Mouse (Mus musculus) neural tube, embryonic 11.5 days (tissue): ENCODE results near the gene Plin3. TPM values are rescaled to one million over a fixed set of nuclear protein-coding genes. Genes with fewer than 3 reads are reported as not detected.
A peak's percentile ranks its signal among the peaks of the same experiment; 100 is the strongest.

Experiments used
- ATAC-seq: fragments of 200-750 bp; cut with Nextera tagmentation; 2 replicates; pipeline ENCODE4 v1.8.0; 2017; ENCODE audit warnings: moderate number of reproducible peaks, mild to moderate bottlenecking, moderate TSS enrichment, moderate library complexity; ENCODE audit not compliant: insufficient read depth, low FRiP score, low TSS enrichment
- DNase-seq: peaks from one replicate; pipeline ENCODE4 v3.0.0-alpha.2; 2015; ENCODE audit warnings: low spot score
- H3K27ac ChIP-seq: fragments of 300-500 bp; sonication (generic); 2 replicates; pipeline ENCODE4 v1.5.1; 2014; ENCODE audit warnings: low read depth, mild to moderate bottlenecking, low read length
- H3K27me3 ChIP-seq: fragments of 300-500 bp; sonication (generic); 2 replicates; pipeline ENCODE4 v1.6.1; 2014; ENCODE audit warnings: mild to moderate bottlenecking, low read length, mixed read lengths; ENCODE audit not compliant: control insufficient read depth, insufficient read depth
- H3K36me3 ChIP-seq: fragments of 300-500 bp; sonication (generic); 2 replicates; pipeline ENCODE4 v1.6.1; 2014; ENCODE audit warnings: mild to moderate bottlenecking, low read length, moderate library complexity, mixed read lengths; ENCODE audit not compliant: control insufficient read depth, insufficient read depth
- H3K4me1 ChIP-seq: fragments of 300-500 bp; sonication (generic); 2 replicates; pipeline ENCODE4 v1.6.1; 2014; ENCODE audit warnings: low read length, mixed read lengths; ENCODE audit not compliant: control insufficient read depth, insufficient read depth
- H3K4me2 ChIP-seq: fragments of 300-500 bp; sonication (generic); 2 replicates; pipeline ENCODE4 v1.6.1; 2014; ENCODE audit warnings: low read depth, mild to moderate bottlenecking, moderate library complexity
- H3K4me3 ChIP-seq: fragments of 300-500 bp; sonication (generic); 2 replicates; pipeline ENCODE4 v1.5.1; 2014; ENCODE audit warnings: low read depth, low read length
- H3K9ac ChIP-seq: fragments of 300-500 bp; sonication (generic); 2 replicates; pipeline ENCODE4 v1.6.1; 2014; ENCODE audit warnings: mild to moderate bottlenecking, low read length
- H3K9me3 ChIP-seq: fragments of 300-500 bp; sonication (generic); 2 replicates; pipeline ENCODE4 v1.6.1; 2016; ENCODE audit warnings: low read length; ENCODE audit not compliant: control insufficient read depth
- WGBS: fragments of 180-500 bp; shearing (Covaris S2); extraction: QIAGEN DNeasy Blood & Tissue Kit; methylation state at CpG from one replicate; pipeline ENCODE4 v1.1.7; 2014; 5-methylcytosine and 5-hydroxymethylcytosine counted together
- polyA plus RNA-seq: library from polyadenylated mRNA; unstranded; fragments of >200 nt; fragmentation: Nextera tagmentation; extraction: Ambion mirVana; gene quantifications from 2 replicates; pipeline ENCODE4 v1.2.1, GENCODE M21; 2014

The Plin3 gene
- polyA plus RNA-seq, 1 experiment from 2014 or later = 37.8 TPM

DNA sequence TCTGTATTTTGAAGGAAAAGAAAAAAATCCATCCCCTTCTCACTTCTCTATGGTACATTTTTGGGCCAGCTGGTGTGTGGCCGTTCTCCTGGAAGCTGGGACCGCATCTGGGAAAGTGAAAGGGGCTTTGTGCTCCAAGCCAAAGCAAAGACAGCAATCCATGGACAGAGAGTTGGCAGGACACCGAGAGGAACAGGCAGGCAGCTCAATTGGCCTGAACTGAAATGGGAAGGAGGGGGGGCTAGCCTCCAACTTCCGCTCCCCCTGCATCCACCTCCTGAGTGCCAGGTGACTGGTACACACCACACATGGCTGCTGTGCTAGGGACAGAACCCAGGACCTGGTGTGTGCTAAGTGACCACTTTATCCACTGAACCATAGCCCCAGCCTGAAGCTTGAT lies 9.9 kb downstream of the Plin3 start:
- H3K9me3 ChIP-seq = no peaks in the 10 kb centered on the region
- ATAC-seq = no peak
- no peak overlapping the region for H3K9ac ChIP-seq
- no peak for DNase-seq
- no peaks in the 10 kb centered on the region for H3K27me3 ChIP-seq
- H3K4me2 ChIP-seq = no peak overlapping the region
- peaks cover 4% of the 10 kb centered on the region for H3K36me3 ChIP-seq
- no peak overlapping the region for H3K4me3 ChIP-seq
- 92% methylated on average over 4 of the region's 4 CpGs for WGBS
- H3K4me1 ChIP-seq = no peaks in the 10 kb centered on the region
- H3K27ac ChIP-seq = no peak overlapping the region

DNA sequence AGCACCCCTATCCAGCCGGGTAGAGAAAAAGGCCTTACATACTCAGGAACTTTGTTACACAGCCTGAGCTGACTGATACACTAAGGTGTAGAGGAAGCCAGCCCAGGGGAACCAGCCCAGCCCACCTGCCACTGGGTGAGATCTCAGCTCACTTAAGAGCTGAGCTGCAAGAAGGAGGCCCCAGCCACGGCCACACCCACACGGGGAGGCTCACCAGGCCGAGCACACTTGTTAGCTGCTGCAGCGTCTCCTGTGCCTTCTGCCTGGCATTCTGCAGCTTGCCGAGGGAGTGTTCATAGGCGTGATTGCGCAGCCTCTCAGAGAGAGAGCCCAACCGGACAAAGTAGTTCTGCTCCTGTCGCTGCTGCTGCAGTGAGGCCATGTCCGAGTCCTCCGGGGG lies 11.5 kb downstream of the Plin3 start:
- H3K36me3 ChIP-seq = peaks cover 4% of the 10 kb centered on the region
- no peaks in the 10 kb centered on the region for H3K9me3 ChIP-seq
- WGBS = 90% methylated on average over 12 of the region's 12 CpGs
- H3K4me3 ChIP-seq = no peak overlapping the region
- H3K27ac ChIP-seq = no peak overlapping the region
- no peak for DNase-seq
- H3K27me3 ChIP-seq = no peaks in the 10 kb centered on the region
- no peak overlapping the region for H3K4me2 ChIP-seq
- H3K9ac ChIP-seq = no peak overlapping the region
- ATAC-seq = no peak
- H3K4me1 ChIP-seq = 0 out of 2 replicates have a peak, but pooled peaks cover 3% of the 10 kb centered on the region

DNA sequence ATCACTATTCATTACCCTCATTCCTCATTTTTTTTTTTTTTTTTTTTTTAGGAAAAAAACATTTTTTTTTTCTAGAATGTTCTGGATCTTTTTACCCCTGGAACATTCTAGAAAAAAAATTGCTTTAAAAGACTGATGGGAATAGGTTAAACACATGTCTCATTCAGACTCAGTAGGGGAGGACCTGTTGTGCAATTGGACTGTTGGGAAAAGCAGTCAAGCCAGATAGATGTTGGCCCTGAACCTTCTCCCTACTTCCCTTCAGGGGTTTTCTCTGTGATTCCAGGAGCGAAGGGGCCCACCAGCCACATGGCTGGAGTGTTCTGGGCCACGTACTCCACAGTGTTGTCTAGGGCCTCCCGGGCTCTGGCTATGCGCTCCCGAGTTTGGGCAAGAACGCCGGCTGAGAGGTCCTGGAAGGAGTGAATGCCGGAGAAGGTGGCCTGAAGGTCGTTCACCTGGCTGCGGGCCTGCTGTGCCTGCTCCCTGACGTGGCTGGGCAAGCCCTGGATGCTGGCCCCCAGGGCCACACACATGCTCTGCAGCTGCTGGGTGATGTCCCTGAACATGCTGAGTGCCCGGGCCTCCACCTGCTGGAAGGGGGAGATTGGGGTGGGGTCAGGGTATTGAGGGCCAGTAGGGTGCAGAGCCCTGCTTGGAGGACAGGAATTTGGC lies 13.1 kb downstream of the Plin3 start:
- ATAC-seq = no peak
- no peak overlapping the region for H3K9ac ChIP-seq
- H3K4me1 ChIP-seq = 0 out of 2 replicates have a peak, but pooled peaks cover 3% of the 10 kb centered on the region
- H3K4me2 ChIP-seq = no peak overlapping the region
- 89% methylated on average over 12 of the region's 12 CpGs for WGBS
- no peaks in the 10 kb centered on the region for H3K27me3 ChIP-seq
- no peak for DNase-seq
- no peak overlapping the region for H3K4me3 ChIP-seq
- peaks cover 2% of the 10 kb centered on the region; the same call in 1 of the 2 replicates for H3K36me3 ChIP-seq
- no peaks in the 10 kb centered on the region for H3K9me3 ChIP-seq
- no peak overlapping the region for H3K27ac ChIP-seq

DNA sequence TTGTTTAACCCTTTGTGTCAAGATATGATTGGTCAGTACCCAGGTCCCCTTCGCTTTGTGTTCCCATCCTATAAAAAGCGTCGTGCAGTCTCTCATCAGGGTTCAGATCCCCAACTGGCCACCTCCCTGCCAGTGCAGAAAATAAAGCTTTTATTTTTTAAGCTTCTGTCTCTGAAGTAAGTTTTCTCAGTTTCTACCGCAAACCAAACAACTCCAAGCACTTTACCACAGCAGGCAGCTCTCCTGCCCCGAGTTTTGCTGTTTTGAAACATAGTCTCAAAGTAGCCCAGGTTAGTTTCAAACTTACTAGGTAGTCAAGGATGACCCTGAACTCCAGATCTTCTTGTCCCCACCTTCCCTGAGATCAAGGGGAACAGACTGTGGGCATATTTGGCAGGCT lies 14.3 kb downstream of the Plin3 start:
- 86% methylated on average over 5 of the region's 5 CpGs for WGBS

DNA sequence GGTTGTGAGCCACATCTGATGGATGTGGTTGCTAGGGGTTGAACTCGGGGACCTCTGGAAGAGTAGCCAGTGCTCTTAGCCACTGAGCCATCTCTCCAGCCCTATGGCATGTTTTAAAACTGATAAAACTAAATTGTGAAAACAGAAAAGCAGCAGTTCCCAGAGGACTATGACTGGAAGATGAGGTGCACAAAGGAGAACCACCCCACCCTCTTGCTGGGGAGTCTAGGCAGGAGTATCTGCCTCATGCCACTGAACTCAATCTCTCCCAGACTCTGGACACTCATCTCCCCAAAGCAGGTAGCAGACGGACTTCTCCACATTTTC lies 15.1 kb downstream of the Plin3 start:
- Histone ChIP-seq H3K4me3 (no peak overlapping the region), H3K27ac (0 out of 2 replicates have a peak overlapping the region, but pooled peaks have one; percentile 7), H3K9ac (no peak overlapping the region), H3K9me3 (no peaks in the 10 kb centered on the region), H3K4me1 (0 out of 2 replicates have a peak, but pooled peaks cover 3% of the 10 kb centered on the region), H3K27me3 (no peaks in the 10 kb centered on the region), H3K4me2 (peak overlapping the region; percentile 51; the same call in 1 of the 2 replicates), H3K36me3 (peaks cover 2% of the 10 kb centered on the region; the same call in 1 of the 2 replicates)
- DNase-seq (no peak), ATAC-seq (no peak)
- 54% methylated on average over 2 of the region's 2 CpGs for WGBS

More for the DNA sequence above, 14.3 kb downstream of the Plin3 start:
- Histone ChIP-seq H3K9me3 (no peaks in the 10 kb centered on the region), H3K4me2 (no peak overlapping the region), H3K27ac (no peak overlapping the region), H3K36me3 (peaks cover 2% of the 10 kb centered on the region; the same call in 1 of the 2 replicates), H3K4me3 (no peak overlapping the region), H3K27me3 (no peaks in the 10 kb centered on the region), H3K9ac (no peak overlapping the region), H3K4me1 (0 out of 2 replicates have a peak, but pooled peaks cover 3% of the 10 kb centered on the region)
- ATAC-seq (no peak), DNase-seq (no peak)

DNA sequence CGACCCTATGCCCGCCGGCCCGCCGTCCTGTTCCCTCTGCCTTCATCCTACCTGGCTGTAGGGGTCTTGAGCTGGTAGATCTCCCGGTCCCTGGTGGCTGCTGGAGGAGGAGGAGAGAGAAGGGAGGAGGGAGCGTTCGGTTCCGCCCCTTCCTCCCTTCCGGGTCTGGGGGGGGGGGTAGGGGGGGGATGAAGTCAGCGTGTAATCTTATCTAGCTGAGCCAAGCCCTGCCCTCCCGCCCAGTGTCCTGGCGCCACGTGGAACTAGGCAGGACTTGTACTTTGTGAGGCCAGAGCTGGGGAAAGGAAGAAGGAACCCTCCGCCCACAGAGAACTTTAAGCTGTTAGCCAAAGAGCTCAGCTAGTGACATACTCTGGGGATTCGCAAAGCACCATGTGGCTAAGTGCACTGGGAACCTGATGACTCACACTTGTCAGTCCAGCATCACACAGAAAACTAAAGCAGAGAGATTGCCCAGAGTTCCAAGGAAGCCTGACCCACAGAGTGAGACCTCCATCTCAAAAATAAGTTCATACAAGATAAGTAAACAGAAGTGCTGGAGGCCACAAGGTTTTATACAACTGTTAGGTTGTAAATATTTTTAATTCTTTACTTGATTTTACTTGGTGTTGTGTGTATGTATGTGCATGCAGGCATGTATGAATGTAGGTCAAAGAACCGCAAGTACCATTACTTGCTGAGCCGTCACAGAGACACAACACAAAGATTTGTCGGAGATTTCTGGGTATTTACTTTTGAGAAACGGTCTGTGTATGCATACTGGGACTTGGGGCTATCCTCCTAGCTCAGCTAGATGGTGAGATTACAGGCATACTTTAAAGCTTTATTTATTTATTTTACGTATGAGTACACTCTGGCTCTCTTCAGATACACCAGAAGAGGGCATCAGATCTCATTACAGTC lies 15.8 kb downstream of the Plin3 start, which contains the start of gene Ticam1:
Gene Ticam1, minus strand, starts transcription at position 144 of the 924 bp plus-strand sequence.
- Histone ChIP-seq H3K9ac (peak within 1 kb of the TSS; percentile 48), H3K4me3 (peak within 1 kb of the TSS; percentile 36), H3K9me3 (no peaks in the 10 kb centered on the region), H3K27me3 (no peaks in the 10 kb centered on the region), H3K4me2 (peak within 1 kb of the TSS; percentile 51), H3K27ac (0 out of 2 replicates have a peak within 1 kb of the TSS, but pooled peaks have one; percentile 7), H3K4me1 (0 out of 2 replicates have a peak, but pooled peaks cover 3% of the 10 kb centered on the region), H3K36me3 (peaks cover 2% of the 10 kb centered on the region; the same call in 1 of the 2 replicates)
- WGBS = 10% methylated on average over 18 of the region's 21 CpGs
- DNase-seq = peak; percentile 90
- peak; percentile 82 for ATAC-seq

DNA sequence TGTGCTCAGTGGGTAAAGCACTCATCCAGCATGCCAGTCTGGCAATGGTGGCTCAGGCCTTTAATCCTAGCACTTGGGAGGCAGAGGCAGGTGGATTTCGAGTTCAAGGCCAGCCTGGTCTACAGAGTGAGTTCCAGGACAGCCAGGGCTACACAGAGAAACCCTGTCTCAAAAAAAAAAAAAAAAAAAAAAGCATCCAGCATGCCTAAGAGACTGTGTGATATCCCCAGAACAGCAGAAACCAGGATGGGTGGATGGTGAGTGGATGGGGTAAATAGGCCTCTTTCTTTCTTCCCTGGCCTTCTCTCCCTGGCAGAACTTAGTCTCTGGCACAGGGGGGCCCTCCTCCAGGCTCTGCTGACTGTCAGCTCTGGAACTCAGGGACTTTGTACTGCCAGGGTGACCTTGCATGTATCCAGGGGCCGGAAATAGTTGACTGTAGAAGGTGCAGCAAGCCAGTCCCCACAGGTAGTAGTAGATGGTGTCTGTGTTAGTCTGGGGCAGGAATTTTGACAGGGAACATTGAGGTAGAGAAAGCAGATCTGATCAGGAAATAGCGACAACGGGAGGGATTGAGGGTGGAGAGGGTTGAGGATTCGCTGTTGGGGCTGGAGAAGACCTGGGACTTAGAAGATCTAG lies 16.7 kb downstream of the Plin3 start:
- DNase-seq (peak; percentile 34), ATAC-seq (no peak)
- WGBS = 28% methylated on average over 5 of the region's 5 CpGs
- Histone ChIP-seq H3K27ac (no peak overlapping the region), H3K27me3 (no peaks in the 10 kb centered on the region), H3K4me2 (peak overlapping the region; percentile 51), H3K4me3 (peak overlapping the region; percentile 36), H3K36me3 (no peaks in the 10 kb centered on the region; the same call in 1 of the 2 replicates), H3K9me3 (no peaks in the 10 kb centered on the region), H3K9ac (peak overlapping the region; percentile 48), H3K4me1 (0 out of 2 replicates have a peak, but pooled peaks cover 3% of the 10 kb centered on the region)

DNA sequence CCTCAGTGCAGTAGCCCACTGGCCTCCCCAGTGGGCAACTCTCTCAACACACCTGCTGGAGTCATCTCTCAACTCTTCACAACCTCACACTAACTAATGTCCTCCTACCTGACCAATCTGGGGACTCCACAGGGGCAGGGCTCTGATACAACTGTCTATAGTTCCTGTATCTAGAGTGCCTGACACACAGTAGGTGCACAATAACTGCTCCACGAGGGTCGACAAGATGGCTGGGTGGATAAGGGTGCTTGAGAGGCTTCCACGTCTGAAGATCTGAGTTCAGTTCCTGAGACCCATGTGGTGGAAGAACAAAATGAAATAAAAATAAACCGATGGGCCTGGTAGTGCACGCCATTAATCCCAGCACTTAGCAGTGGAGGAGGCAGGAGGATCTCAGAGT lies 18.7 kb downstream of the Plin3 start:
- DNase-seq (no peak), ATAC-seq (no peak)
- Histone ChIP-seq H3K4me2 (no peak overlapping the region), H3K36me3 (no peaks in the 10 kb centered on the region), H3K27ac (no peak overlapping the region), H3K9me3 (no peaks in the 10 kb centered on the region), H3K4me1 (0 out of 2 replicates have a peak, but pooled peaks cover 3% of the 10 kb centered on the region), H3K27me3 (no peaks in the 10 kb centered on the region), H3K4me3 (no peak overlapping the region), H3K9ac (no peak overlapping the region)
- WGBS = 89% methylated on average over 5 of the region's 5 CpGs
